Mouse (Mus musculus) adrenal gland, adult (tissue): Measurements from ENCODE around the gene Wnt11.

ENCODE experiments used
- DNase-seq, 2 experiments: peaks; one replicate each; pipeline ENCODE4 v3.0.0; 2022 to 2023; ENCODE audit warnings: low spot score in 1 of 2; ENCODE audit not compliant: inconsistent age in 2 of 2

The Wnt11 gene

GRCm38 (mm10) chr7:98862994-98863393, 28.1 kb downstream of the Wnt11 start:
- no peak for DNase-seq

GRCm38 (mm10) chr7:98863969-98864718, 29.2 kb downstream of the Wnt11 start:
- DNase-seq: peak in 1 of 2 experiments; percentile 51

GRCm38 (mm10) chr7:98867053-98867793, 32.3 kb downstream of the Wnt11 start:
- no peak for DNase-seq

- no peak for DNase-seq
Observed at GRCm38 (mm10) chr7:98867794-98868150, 32.9 kb downstream of the Wnt11 start.

GRCm38 (mm10) chr7:98869070-98869469, 34.2 kb downstream of the Wnt11 start:
- DNase-seq: no peak

GRCm38 (mm10) chr7:98870791-98871190, 35.9 kb downstream of the Wnt11 start:
- DNase-seq: no peak

- no peak for DNase-seq
Observed at GRCm38 (mm10) chr7:98871882-98872281, 37.0 kb downstream of the Wnt11 start.

GRCm38 (mm10) chr7:98873316-98873715, 38.4 kb downstream of the Wnt11 start:
- no peak for DNase-seq

GRCm38 (mm10) chr7:98874411-98874951, 39.6 kb downstream of the Wnt11 start:
- DNase-seq: peak; percentile 75 to 86

- DNase-seq: no peak
Observed at GRCm38 (mm10) chr7:98875390-98875990, 40.6 kb downstream of the Wnt11 start.

- DNase-seq: no peak
Observed at GRCm38 (mm10) chr7:98876119-98876518, 41.2 kb downstream of the Wnt11 start.

GRCm38 (mm10) chr7:98879176-98879575, 44.3 kb downstream of the Wnt11 start:
- DNase-seq: peak; percentile 25 to 67

GRCm38 (mm10) chr7:98881887-98882286, 47.0 kb downstream of the Wnt11 start:
- no peak for DNase-seq

- no peak for DNase-seq
Observed at GRCm38 (mm10) chr7:98887811-98888261, 52.9 kb downstream of the Wnt11 start.

GRCm38 (mm10) chr7:98888810-98889209, 53.9 kb downstream of the Wnt11 start:
- no peak for DNase-seq

GRCm38 (mm10) chr7:98889211-98889610, 54.3 kb downstream of the Wnt11 start:
- DNase-seq: no peak

GRCm38 (mm10) chr7:98893144-98893543, 58.2 kb downstream of the Wnt11 start:
- no peak for DNase-seq

- no peak for DNase-seq
Observed at GRCm38 (mm10) chr7:98894305-98894704, 59.4 kb downstream of the Wnt11 start.

- DNase-seq: no peak
Observed at GRCm38 (mm10) chr7:98894768-98895167, 59.9 kb downstream of the Wnt11 start.

- DNase-seq: no peak
Observed at GRCm38 (mm10) chr7:98895501-98896095, 60.7 kb downstream of the Wnt11 start.

- no peak for DNase-seq
Observed at GRCm38 (mm10) chr7:98897323-98897722, 62.4 kb downstream of the Wnt11 start.
